Mouse (Mus musculus) liver, embryonic 15.5 days (tissue): Measurements from ENCODE around the gene Olfr6. TPM values are rescaled to one million over a fixed set of nuclear protein-coding genes. Genes with fewer than 3 reads are reported as not detected.

Experiments used
- polyA plus RNA-seq: library from polyadenylated mRNA; unstranded; fragments of >200 nt; fragmentation: Nextera tagmentation; extraction: Ambion mirVana; gene quantifications from 2 replicates; pipeline ENCODE4 v1.2.1, GENCODE M21; 2015

Gene Olfr6
- polyA plus RNA-seq, 1 experiment from 2014 or later, result not detected

Other genes with a start within 250 kb of the Olfr6 start
- gene Olfr695, start 247.5 kb downstream of the Olfr6 start, polyA plus RNA-seq, result not detected in 2 replicates
- gene Olfr697, start 221.5 kb downstream of the Olfr6 start, polyA plus RNA-seq, result not detected in 2 replicates
- gene Olfr698, start 208.5 kb downstream of the Olfr6 start, polyA plus RNA-seq, result not detected in 2 replicates
- not detected in 2 replicates for gene Olfr699, start 170.7 kb downstream of the Olfr6 start, polyA plus RNA-seq
- not detected in 2 replicates for gene Olfr700, start 155.1 kb downstream of the Olfr6 start, polyA plus RNA-seq
- not detected in 2 replicates for gene Olfr701, start 149.8 kb downstream of the Olfr6 start, polyA plus RNA-seq
- not detected in 2 replicates for gene Olfr702, start 130.0 kb downstream of the Olfr6 start, polyA plus RNA-seq
- gene Olfr703, start 120.6 kb downstream of the Olfr6 start, polyA plus RNA-seq, result not detected in 2 replicates
- gene Olfr704, start 100.8 kb downstream of the Olfr6 start, polyA plus RNA-seq, result not detected in 2 replicates
- gene Olfr705, start 87.0 kb downstream of the Olfr6 start, polyA plus RNA-seq, result not detected in 2 replicates
- not detected in 2 replicates for gene Olfr706, start 75.8 kb downstream of the Olfr6 start, polyA plus RNA-seq
- not detected in 2 replicates for gene Olfr707, start 62.7 kb downstream of the Olfr6 start, polyA plus RNA-seq
- gene Olfr1532-ps1, start 55.9 kb downstream of the Olfr6 start, polyA plus RNA-seq, result not detected in 2 replicates
- not detected in 2 replicates for gene Olfr709-ps1, start 31.7 kb downstream of the Olfr6 start, polyA plus RNA-seq
- not detected in 2 replicates for gene Olfr710, start 15.6 kb downstream of the Olfr6 start, polyA plus RNA-seq
- not detected in 2 replicates for gene Olfr711, start 11.5 kb upstream of the Olfr6 start, polyA plus RNA-seq
- gene Olfr2, start 42.1 kb upstream of the Olfr6 start, polyA plus RNA-seq, result not detected in 2 replicates
- not detected in 2 replicates for gene Olfr713, start 67.2 kb upstream of the Olfr6 start, polyA plus RNA-seq
- not detected in 2 replicates for gene Olfr714, start 107.0 kb upstream of the Olfr6 start, polyA plus RNA-seq
- gene Olfr17, start 129.3 kb upstream of the Olfr6 start, polyA plus RNA-seq, result not detected in 2 replicates
- gene Olfr715b, start 146.4 kb upstream of the Olfr6 start, polyA plus RNA-seq, result not detected in 2 replicates
- gene Olfr715, start 167.1 kb upstream of the Olfr6 start, polyA plus RNA-seq, result not detected in 2 replicates
- gene Olfr716, start 174.4 kb upstream of the Olfr6 start, polyA plus RNA-seq, result not detected in 2 replicates
- gene Nlrp14, start 203.1 kb upstream of the Olfr6 start, polyA plus RNA-seq, result not detected in 2 replicates
- gene Rbmxl2, start 245.5 kb upstream of the Olfr6 start, polyA plus RNA-seq, result not detected in 2 replicates